In genomic region chr5:106757436-106757835, GRCm38 (mm10) we compare ENCODE assay signal across 9 mouse cellular contexts.
DNase-seq lines count a peak whose midpoint lies in the region; ATAC-seq lines count a peak whose summit lies in the region.
"Had no signal": no experiment of that assay in that cellular context is flagged by ENCODE, and none has a peak within 500 bp of the region (broad histone marks: within the 10 kb centered on the region; RNA-seq: fewer than 3 reads in every experiment).

No protein-coding gene starts in this region.

- peak overlapping the region; percentile 10; the same call in 1 of the 2 replicates for H3K27ac ChIP-seq in heart, embryonic 10.5 days
- H3K27ac ChIP-seq in embryonic facial prominence, embryonic 10.5 days (replicated peaks): peak overlapping the region; percentile 58
- no peak overlapping the region for H3K27ac ChIP-seq in intestine, embryonic 16.5 days (ENCODE audit: low read length)
- no peak overlapping the region for H3K27ac ChIP-seq in neural tube, embryonic 11.5 days (ENCODE audit: low read depth, low read length)

- H3K27me3 ChIP-seq in heart, embryonic 10.5 days (ENCODE audit: insufficient read depth, poor library complexity, severe bottlenecking): peaks cover 33% of the 10 kb centered on the region
- H3K27me3 ChIP-seq in embryonic facial prominence, embryonic 10.5 days (replicated peaks; ENCODE audit: low read depth, poor library complexity, severe bottlenecking): peaks cover 39% of the 10 kb centered on the region
- H3K27me3 ChIP-seq in intestine, embryonic 16.5 days (replicated peaks; ENCODE audit: control insufficient read depth, insufficient read depth, low read length): no peaks in the 10 kb centered on the region; the same call in 1 of the 2 replicates
- peaks cover 8% of the 10 kb centered on the region; the same call in 1 of the 2 replicates for H3K27me3 ChIP-seq in neural tube, embryonic 11.5 days (ENCODE audit: control insufficient read depth, insufficient read depth, low read length)

- H3K36me3 ChIP-seq in heart, embryonic 10.5 days: no peaks in the 10 kb centered on the region
- H3K36me3 ChIP-seq in embryonic facial prominence, embryonic 10.5 days (replicated peaks): no peaks in the 10 kb centered on the region
- H3K36me3 ChIP-seq in intestine, embryonic 16.5 days (ENCODE audit: control insufficient read depth, insufficient read depth, low read length): no peaks in the 10 kb centered on the region
- H3K36me3 ChIP-seq in neural tube, embryonic 11.5 days (ENCODE audit: control insufficient read depth, insufficient read depth, low read length): no peaks in the 10 kb centered on the region

- H3K4me2 ChIP-seq in intestine, embryonic 16.5 days (ENCODE audit: low read depth, low read length): peak overlapping the region; percentile 26; the same call in 1 of the 2 replicates
- H3K4me2 ChIP-seq in neural tube, embryonic 11.5 days (ENCODE audit: low read depth): peak overlapping the region; percentile 37

- WGBS in heart, embryonic 10.5 days: under 1% methylated on average over 14 of the region's 14 CpGs
- 1% methylated on average over 14 of the region's 14 CpGs for WGBS in embryonic facial prominence, embryonic 10.5 days
- 5% methylated on average over 14 of the region's 14 CpGs for WGBS in intestine, embryonic 16.5 days
- WGBS in neural tube, embryonic 11.5 days: under 1% methylated on average over 14 of the region's 14 CpGs

- no peak overlapping the region for H3K9ac ChIP-seq in intestine, embryonic 16.5 days (ENCODE audit: low read depth, low read length)
- H3K9ac ChIP-seq in neural tube, embryonic 11.5 days (ENCODE audit: low read length): no peak overlapping the region

- H3K4me3 ChIP-seq in heart, embryonic 10.5 days: peak overlapping the region; percentile 50
- peak overlapping the region; percentile 51 for H3K4me3 ChIP-seq in embryonic facial prominence, embryonic 10.5 days
- H3K4me3 ChIP-seq in intestine, embryonic 16.5 days (ENCODE audit: low read length): no peak overlapping the region
- peak overlapping the region; percentile 21 for H3K4me3 ChIP-seq in neural tube, embryonic 11.5 days (ENCODE audit: low read depth, low read length)

- no peaks in the 10 kb centered on the region for H3K9me3 ChIP-seq in heart, embryonic 10.5 days
- H3K9me3 ChIP-seq in embryonic facial prominence, embryonic 10.5 days: no peaks in the 10 kb centered on the region
- H3K9me3 ChIP-seq in intestine, embryonic 16.5 days (ENCODE audit: control insufficient read depth, low read length): no peaks in the 10 kb centered on the region
- H3K9me3 ChIP-seq in neural tube, embryonic 11.5 days (ENCODE audit: control insufficient read depth, low read length): no peaks in the 10 kb centered on the region

- DNase-seq in heart, embryonic 10.5 days (ENCODE audit: low spot score): no peak
- no peak for DNase-seq in heart, postnatal 4 days
- peak; percentile 36 for DNase-seq in embryonic facial prominence, embryonic 10.5 days (ENCODE audit: low spot score)
- peak; percentile 44 for DNase-seq in neural tube, embryonic 11.5 days (ENCODE audit: low spot score)
- DNase-seq in cerebellum, adult 11 months: no peak
- DNase-seq in left cerebral cortex, adult 9 months (ENCODE audit: low spot score in 2 of 2): no peak
- no peak for DNase-seq in cerebellum, postnatal 4 days (ENCODE audit: low spot score in 2 of 2)
- DNase-seq: kidney, adult 18-20 months had no signal

- H3K4me1 ChIP-seq in heart, embryonic 10.5 days: peaks cover 11% of the 10 kb centered on the region
- peaks cover 33% of the 10 kb centered on the region for H3K4me1 ChIP-seq in embryonic facial prominence, embryonic 10.5 days
- H3K4me1 ChIP-seq in intestine, embryonic 16.5 days (ENCODE audit: control insufficient read depth, insufficient read depth, low read length): no peaks in the 10 kb centered on the region; the same call in 1 of the 2 replicates
- peaks cover 5% of the 10 kb centered on the region for H3K4me1 ChIP-seq in neural tube, embryonic 11.5 days (ENCODE audit: control insufficient read depth, insufficient read depth, low read length)

- no peak for ATAC-seq in intestine, embryonic 16.5 days
- ATAC-seq in neural tube, embryonic 11.5 days (ENCODE audit: insufficient read depth, low FRiP score, low TSS enrichment): peak; percentile 68

Comparison
In these comparisons a context has a peak if more than half of its experiments do, and no peak if none do; other contexts are left out.
1. DNase-seq: peak in embryonic facial prominence, embryonic 10.5 days (single experiment) and neural tube, embryonic 11.5 days (single experiment); none in heart, embryonic 10.5 days (single experiment), heart, postnatal 4 days (single experiment), cerebellum, adult 11 months (single experiment), left cerebral cortex, adult 9 months (0 of 2) and cerebellum, postnatal 4 days (0 of 2).
2. H3K27ac ChIP-seq: peak in heart, embryonic 10.5 days (single experiment) and embryonic facial prominence, embryonic 10.5 days (single experiment); none in intestine, embryonic 16.5 days (single experiment) and neural tube, embryonic 11.5 days (single experiment).